Mouse (Mus musculus) T-cell, adult 2 months (primary cell): ENCODE measurements around the gene Icos.

Experiments used
- DNase-seq: peaks from one replicate; pipeline ENCODE4 v3.0.0; 2022; ENCODE audit warnings: low spot score

Icos gene

DNA sequence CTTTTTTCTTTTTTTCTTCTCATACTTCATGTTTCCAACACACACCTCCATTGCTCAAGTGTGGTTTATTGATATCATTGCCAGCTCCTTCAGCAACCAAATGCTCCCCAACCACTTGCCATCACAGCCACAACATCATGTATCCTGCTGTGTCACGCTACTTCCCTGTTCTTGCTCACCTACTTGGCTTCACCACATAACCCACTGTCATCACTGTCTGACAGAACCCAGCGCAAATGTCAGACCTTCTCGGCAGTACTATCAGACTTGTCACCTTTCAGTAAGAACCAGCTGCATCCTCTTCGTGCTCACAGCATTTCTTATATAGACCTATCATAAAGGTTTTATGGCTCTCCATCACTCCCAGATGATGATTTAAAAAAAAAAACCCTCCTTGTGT is 61.6 kb downstream of the Icos start:
- DNase-seq = no peak

DNA sequence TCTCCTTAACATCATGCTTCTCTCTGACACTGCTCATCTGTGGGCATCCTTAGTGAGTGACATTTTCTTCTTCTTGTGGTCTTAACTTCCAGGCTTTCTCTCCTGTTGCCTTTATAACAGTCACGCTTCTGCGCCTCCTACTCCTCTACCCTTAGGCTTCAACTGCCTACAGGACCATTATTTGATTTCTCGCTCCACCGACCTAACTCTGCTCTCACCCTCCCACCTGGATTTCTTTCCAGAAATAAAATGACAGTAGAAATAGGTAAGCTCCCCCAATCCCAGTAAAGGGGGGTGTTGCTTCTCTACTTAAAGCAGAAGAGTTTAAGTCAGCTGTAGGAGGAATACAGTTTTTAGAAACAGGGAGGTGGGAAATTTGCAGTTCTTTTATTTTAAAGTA is 62.7 kb downstream of the Icos start:
- no peak for DNase-seq

DNA sequence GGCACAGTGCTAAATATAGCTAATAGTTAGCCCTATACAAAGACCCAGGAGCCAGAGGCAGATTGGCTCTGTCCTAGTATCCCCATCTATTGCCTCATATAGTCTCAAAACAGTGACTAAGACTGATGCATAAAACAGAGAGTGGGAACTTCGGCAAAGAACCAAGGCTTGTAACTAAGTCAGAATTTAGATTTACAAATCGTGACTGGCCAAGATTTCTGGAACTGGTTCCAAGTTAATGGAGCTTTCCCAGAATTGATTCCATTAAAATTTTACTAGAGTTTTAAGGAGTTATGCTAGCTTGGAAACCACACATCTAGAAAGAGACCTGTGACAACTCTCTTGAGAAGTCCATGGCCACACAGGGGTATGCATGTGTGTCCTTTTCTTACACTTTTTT is 65.1 kb downstream of the Icos start:
- no peak for DNase-seq

DNA sequence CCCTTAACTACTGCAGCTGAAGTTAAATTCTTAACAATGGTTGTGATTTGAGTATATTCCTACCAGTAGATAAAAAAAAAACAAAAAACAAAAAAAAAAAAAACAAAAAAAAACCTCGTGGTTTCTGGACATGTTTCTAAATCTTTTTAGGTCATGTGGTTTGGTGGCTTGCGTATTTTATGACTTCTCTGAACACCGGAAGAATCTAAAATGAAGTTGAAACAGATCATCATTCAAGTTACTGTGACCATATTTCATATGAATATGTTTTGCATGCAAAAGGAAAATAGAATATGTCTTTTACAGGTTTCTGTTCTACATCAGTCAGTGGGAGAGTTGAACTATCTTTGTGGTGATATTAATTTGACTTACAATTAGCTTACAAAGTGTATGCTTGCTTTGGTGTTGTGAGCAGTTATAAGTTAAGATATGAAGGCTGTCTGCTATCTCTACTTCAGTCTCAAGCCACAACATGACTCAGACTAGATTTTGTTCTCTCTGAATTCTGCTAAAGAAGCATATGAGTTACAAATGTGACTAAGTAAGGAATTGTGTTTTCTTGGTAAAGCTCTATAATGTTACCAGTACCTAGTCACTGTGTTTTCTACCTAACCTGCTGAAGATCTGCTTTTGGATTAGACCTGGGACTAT is 68.5 kb downstream of the Icos start:
- peak; percentile 32 for DNase-seq

DNA sequence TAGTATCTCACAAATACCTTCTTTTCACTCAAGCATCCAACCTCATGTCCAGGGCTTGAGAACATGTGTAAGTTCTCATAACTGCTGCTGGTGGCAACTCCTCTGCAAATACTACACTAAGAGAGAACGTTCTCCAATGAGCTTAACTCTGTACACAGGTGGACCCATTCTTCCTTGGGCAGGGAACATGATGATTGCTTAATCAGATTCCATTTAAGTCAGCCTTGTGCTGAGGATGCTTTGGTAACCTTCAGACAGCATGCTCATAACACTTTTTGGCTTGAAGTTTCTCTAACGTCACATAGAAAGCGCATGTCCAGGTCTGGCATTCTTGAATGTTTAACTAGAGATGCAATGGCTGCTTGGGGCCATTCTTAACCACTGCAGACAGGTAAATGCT is 69.6 kb downstream of the Icos start:
- DNase-seq = no peak
